Mouse (Mus musculus) cerebellum, adult 2 months (tissue): Measurements from ENCODE around the gene Rpia.

Source experiments
- CTCF ChIP-seq: fragments of 200-500 bp; IDR thresholded peaks from 2 replicates; pipeline ENCODE4 v1.5.1; 2011; ENCODE audit warnings: low read depth, mild to moderate bottlenecking, control low read depth, low read length, moderate library complexity, borderline replicate concordance; ENCODE audit not compliant: insufficient read depth
- POLR2A ChIP-seq: fragments of 200-500 bp; IDR thresholded peaks from 2 replicates; pipeline ENCODE4 v1.6.1; 2011; ENCODE audit warnings: low read length, control low read depth, borderline replicate concordance; ENCODE audit not compliant: insufficient read depth

DNA sequence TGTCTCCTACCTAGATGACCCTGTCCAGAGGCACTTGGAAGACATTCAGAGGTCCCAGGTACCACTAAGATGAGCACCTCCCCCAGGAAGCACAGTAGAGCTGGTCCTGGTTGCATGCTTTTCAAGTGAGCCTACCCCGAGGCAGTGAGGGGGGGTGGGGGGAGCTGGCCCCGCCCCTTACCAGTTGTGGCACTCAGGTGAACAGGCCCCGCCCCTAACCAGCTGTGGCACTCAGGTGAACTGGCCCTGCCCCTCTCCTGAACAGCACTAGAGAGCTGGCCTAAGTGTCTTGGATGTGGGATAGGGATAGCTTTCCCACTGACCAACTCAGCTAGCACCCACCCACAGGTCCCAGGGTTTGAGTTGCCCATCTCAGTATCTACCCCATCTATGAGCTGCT lies 46.5 kb upstream of the Rpia start:
- TF ChIP-seq CTCF (no peak), POLR2A (no peak)
